Mouse (Mus musculus): ENCODE results near the gene Odf3b. TPM values are rescaled to one million over a fixed set of nuclear protein-coding genes. Genes with fewer than 3 reads are reported as not detected.

The Odf3b gene
- polyA plus RNA-seq, 1 experiment from 2014 or later: 1.1 TPM

GRCm38 (mm10) chr15:89351302-89351701, 27.8 kb downstream of the Odf3b start:
- WGBS: 93% methylated on average over 15 of the region's 15 CpGs
- ATAC-seq (ENCODE audit: low FRiP score, low TSS enrichment): no peak
- H3K36me3 ChIP-seq (ENCODE audit: insufficient read depth, low read length): peaks cover 29% of the 10 kb centered on the region
- no peaks in the 10 kb centered on the region for H3K9me3 ChIP-seq (ENCODE audit: low read length)
- no peak overlapping the region for H3K4me2 ChIP-seq (replicated peaks; ENCODE audit: low read depth, low read length)
- no peaks in the 10 kb centered on the region for H3K27me3 ChIP-seq (ENCODE audit: insufficient read depth, low read length)
- no peak overlapping the region for H3K27ac ChIP-seq (ENCODE audit: low read length)
- no peak overlapping the region for H3K9ac ChIP-seq (replicated peaks; ENCODE audit: low read length)
- no peak overlapping the region for H3K4me3 ChIP-seq (ENCODE audit: low read length)
- peaks cover 11% of the 10 kb centered on the region for H3K4me1 ChIP-seq (ENCODE audit: insufficient read depth, low read length)

GRCm38 (mm10) chr15:89350447-89350846, 28.6 kb downstream of the Odf3b start:
- H3K36me3 ChIP-seq (ENCODE audit: insufficient read depth, low read length): peaks cover 29% of the 10 kb centered on the region
- H3K9ac ChIP-seq (replicated peaks; ENCODE audit: low read length): no peak overlapping the region
- no peaks in the 10 kb centered on the region for H3K27me3 ChIP-seq (ENCODE audit: insufficient read depth, low read length)
- H3K4me1 ChIP-seq (ENCODE audit: insufficient read depth, low read length): peaks cover 11% of the 10 kb centered on the region
- no peak overlapping the region for H3K27ac ChIP-seq (ENCODE audit: low read length)
- ATAC-seq (ENCODE audit: low FRiP score, low TSS enrichment): no peak
- H3K4me3 ChIP-seq (ENCODE audit: low read length): no peak overlapping the region
- 80% methylated on average over 5 of the region's 5 CpGs for WGBS
- no peaks in the 10 kb centered on the region for H3K9me3 ChIP-seq (ENCODE audit: low read length)
- H3K4me2 ChIP-seq (replicated peaks; ENCODE audit: low read depth, low read length): no peak overlapping the region

GRCm38 (mm10) chr15:89343325-89343724, 35.8 kb downstream of the Odf3b start:
- Histone ChIP-seq H3K4me1 (ENCODE audit: insufficient read depth, low read length) (no peaks in the 10 kb centered on the region), H3K4me2 (replicated peaks; ENCODE audit: low read depth, low read length) (no peak overlapping the region), H3K27me3 (ENCODE audit: insufficient read depth, low read length) (no peaks in the 10 kb centered on the region), H3K36me3 (ENCODE audit: insufficient read depth, low read length) (no peaks in the 10 kb centered on the region), H3K27ac (ENCODE audit: low read length) (no peak overlapping the region), H3K4me3 (ENCODE audit: low read length) (no peak overlapping the region), H3K9ac (replicated peaks; ENCODE audit: low read length) (no peak overlapping the region), H3K9me3 (ENCODE audit: low read length) (no peaks in the 10 kb centered on the region)
- no peak for ATAC-seq (ENCODE audit: low FRiP score, low TSS enrichment)
- 86% methylated on average over 3 of the region's 3 CpGs for WGBS

GRCm38 (mm10) chr15:89341678-89342077, 37.4 kb downstream of the Odf3b start:
- no peaks in the 10 kb centered on the region for H3K27me3 ChIP-seq (ENCODE audit: insufficient read depth, low read length)
- no peak overlapping the region for H3K4me2 ChIP-seq (replicated peaks; ENCODE audit: low read depth, low read length)
- H3K9me3 ChIP-seq (ENCODE audit: low read length): no peaks in the 10 kb centered on the region
- ATAC-seq (ENCODE audit: low FRiP score, low TSS enrichment): no peak
- no peak overlapping the region for H3K4me3 ChIP-seq (ENCODE audit: low read length)
- no peak overlapping the region for H3K27ac ChIP-seq (ENCODE audit: low read length)
- no peak overlapping the region for H3K9ac ChIP-seq (replicated peaks; ENCODE audit: low read length)
- H3K4me1 ChIP-seq (ENCODE audit: insufficient read depth, low read length): no peaks in the 10 kb centered on the region
- H3K36me3 ChIP-seq (ENCODE audit: insufficient read depth, low read length): no peaks in the 10 kb centered on the region
- WGBS: 22% methylated on average over 1 of the region's 1 CpGs

GRCm38 (mm10) chr15:89340136-89340535, 38.9 kb downstream of the Odf3b start:
- no peaks in the 10 kb centered on the region for H3K4me1 ChIP-seq (ENCODE audit: insufficient read depth, low read length)
- no peak overlapping the region for H3K27ac ChIP-seq (ENCODE audit: low read length)
- H3K4me3 ChIP-seq (ENCODE audit: low read length): no peak overlapping the region
- H3K27me3 ChIP-seq (ENCODE audit: insufficient read depth, low read length): no peaks in the 10 kb centered on the region
- no peak for ATAC-seq (ENCODE audit: low FRiP score, low TSS enrichment)
- H3K9ac ChIP-seq (replicated peaks; ENCODE audit: low read length): no peak overlapping the region
- WGBS: 85% methylated on average over 3 of the region's 3 CpGs
- H3K4me2 ChIP-seq (replicated peaks; ENCODE audit: low read depth, low read length): no peak overlapping the region
- H3K9me3 ChIP-seq (ENCODE audit: low read length): no peaks in the 10 kb centered on the region
- no peaks in the 10 kb centered on the region for H3K36me3 ChIP-seq (ENCODE audit: insufficient read depth, low read length)

GRCm38 (mm10) chr15:89339696-89340095, 39.4 kb downstream of the Odf3b start:
- 83% methylated on average over 2 of the region's 2 CpGs for WGBS
- Histone ChIP-seq H3K4me2 (replicated peaks; ENCODE audit: low read depth, low read length) (no peak overlapping the region), H3K27ac (ENCODE audit: low read length) (no peak overlapping the region), H3K27me3 (ENCODE audit: insufficient read depth, low read length) (no peaks in the 10 kb centered on the region), H3K4me1 (ENCODE audit: insufficient read depth, low read length) (no peaks in the 10 kb centered on the region), H3K9ac (replicated peaks; ENCODE audit: low read length) (no peak overlapping the region), H3K36me3 (ENCODE audit: insufficient read depth, low read length) (no peaks in the 10 kb centered on the region), H3K9me3 (ENCODE audit: low read length) (no peaks in the 10 kb centered on the region), H3K4me3 (ENCODE audit: low read length) (no peak overlapping the region)
- ATAC-seq (ENCODE audit: low FRiP score, low TSS enrichment): no peak

GRCm38 (mm10) chr15:89336422-89336821, 42.7 kb downstream of the Odf3b start:
- Histone ChIP-seq H3K4me2 (replicated peaks; ENCODE audit: low read depth, low read length) (no peak overlapping the region), H3K27ac (ENCODE audit: low read length) (no peak overlapping the region), H3K4me1 (ENCODE audit: insufficient read depth, low read length) (no peaks in the 10 kb centered on the region), H3K27me3 (ENCODE audit: insufficient read depth, low read length) (no peaks in the 10 kb centered on the region), H3K9ac (replicated peaks; ENCODE audit: low read length) (no peak overlapping the region), H3K4me3 (ENCODE audit: low read length) (no peak overlapping the region), H3K9me3 (ENCODE audit: low read length) (no peaks in the 10 kb centered on the region), H3K36me3 (ENCODE audit: insufficient read depth, low read length) (no peaks in the 10 kb centered on the region)
- 81% methylated on average over 14 of the region's 14 CpGs for WGBS
- ATAC-seq (ENCODE audit: low FRiP score, low TSS enrichment): no peak

- Histone ChIP-seq H3K27ac (ENCODE audit: low read length) (no peak overlapping the region), H3K9me3 (ENCODE audit: low read length) (no peaks in the 10 kb centered on the region), H3K4me1 (ENCODE audit: insufficient read depth, low read length) (no peaks in the 10 kb centered on the region), H3K9ac (replicated peaks; ENCODE audit: low read length) (no peak overlapping the region), H3K27me3 (ENCODE audit: insufficient read depth, low read length) (no peaks in the 10 kb centered on the region), H3K36me3 (ENCODE audit: insufficient read depth, low read length) (no peaks in the 10 kb centered on the region), H3K4me2 (replicated peaks; ENCODE audit: low read depth, low read length) (no peak overlapping the region), H3K4me3 (ENCODE audit: low read length) (no peak overlapping the region)
- WGBS: 80% methylated on average over 17 of the region's 17 CpGs
- ATAC-seq (ENCODE audit: low FRiP score, low TSS enrichment): no peak
Observed at GRCm38 (mm10) chr15:89334774-89335537, 44.1 kb downstream of the Odf3b start.

- Histone ChIP-seq H3K4me1 (ENCODE audit: insufficient read depth, low read length) (no peaks in the 10 kb centered on the region), H3K27ac (ENCODE audit: low read length) (no peak within 1 kb of the TSS), H3K9me3 (ENCODE audit: low read length) (no peaks in the 10 kb centered on the region), H3K4me3 (ENCODE audit: low read length) (no peak within 1 kb of the TSS), H3K27me3 (ENCODE audit: insufficient read depth, low read length) (no peaks in the 10 kb centered on the region), H3K4me2 (replicated peaks; ENCODE audit: low read depth, low read length) (no peak within 1 kb of the TSS), H3K9ac (replicated peaks; ENCODE audit: low read length) (no peak within 1 kb of the TSS), H3K36me3 (ENCODE audit: insufficient read depth, low read length) (no peaks in the 10 kb centered on the region)
- ATAC-seq (ENCODE audit: low FRiP score, low TSS enrichment): no peak
- WGBS: 83% methylated on average over 7 of the region's 7 CpGs
Observed at GRCm38 (mm10) chr15:89334271-89334670, 44.8 kb downstream of the Odf3b start, which contains the start of gene Miox. Gene Miox (plus strand): TSS chr15:89334398.
